Mouse (Mus musculus) ovary, postnatal 10 days (tissue): Measurements from ENCODE around the gene Plekhm2.

Experiments used
- DNase-seq: peaks from one replicate; pipeline ENCODE4 v3.0.0; 2022; ENCODE audit warnings: low spot score

The Plekhm2 gene

GRCm38 (mm10) chr4:141603921-141604320 is 60.8 kb downstream of the Plekhm2 start:
- DNase-seq = no peak

DNA sequence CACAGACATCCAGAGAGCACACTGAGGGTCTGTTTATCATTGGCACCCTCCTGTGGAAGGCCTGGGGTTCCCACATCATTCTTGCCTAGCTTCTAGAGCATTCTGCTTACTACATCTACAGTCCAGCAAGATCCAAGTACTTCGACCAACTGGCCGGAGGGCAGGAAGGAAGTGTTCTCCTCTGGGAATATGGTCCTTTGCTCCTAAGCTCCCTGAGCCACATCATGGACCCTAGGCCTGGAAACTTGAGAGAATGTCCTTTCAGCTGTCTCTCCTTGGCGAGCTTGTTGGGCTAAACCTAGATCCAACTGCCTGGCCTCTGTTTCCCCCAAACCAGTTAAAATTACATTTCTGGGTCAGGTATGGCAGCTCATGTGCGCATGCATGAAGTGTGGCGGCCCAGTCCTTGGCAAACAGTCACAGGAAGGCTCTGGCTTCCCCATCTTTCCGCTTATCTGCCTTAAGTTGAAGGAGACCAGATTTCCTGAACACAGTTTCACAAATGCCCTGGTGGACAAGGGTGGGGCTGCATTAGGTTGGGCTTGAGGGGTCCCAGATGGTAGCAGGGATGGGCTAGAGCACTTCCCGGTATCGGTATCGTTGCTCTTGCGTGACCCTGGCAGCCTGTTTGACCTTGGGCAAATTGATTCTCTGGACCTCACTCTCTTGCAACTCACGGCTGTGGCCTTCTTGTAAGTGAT is 62.0 kb downstream of the Plekhm2 start:
- no peak for DNase-seq

- no peak for DNase-seq
Observed at GRCm38 (mm10) chr4:141601148-141601862, 63.4 kb downstream of the Plekhm2 start.

GRCm38 (mm10) chr4:141600364-141600763 is 64.3 kb downstream of the Plekhm2 start:
- no peak for DNase-seq

DNA sequence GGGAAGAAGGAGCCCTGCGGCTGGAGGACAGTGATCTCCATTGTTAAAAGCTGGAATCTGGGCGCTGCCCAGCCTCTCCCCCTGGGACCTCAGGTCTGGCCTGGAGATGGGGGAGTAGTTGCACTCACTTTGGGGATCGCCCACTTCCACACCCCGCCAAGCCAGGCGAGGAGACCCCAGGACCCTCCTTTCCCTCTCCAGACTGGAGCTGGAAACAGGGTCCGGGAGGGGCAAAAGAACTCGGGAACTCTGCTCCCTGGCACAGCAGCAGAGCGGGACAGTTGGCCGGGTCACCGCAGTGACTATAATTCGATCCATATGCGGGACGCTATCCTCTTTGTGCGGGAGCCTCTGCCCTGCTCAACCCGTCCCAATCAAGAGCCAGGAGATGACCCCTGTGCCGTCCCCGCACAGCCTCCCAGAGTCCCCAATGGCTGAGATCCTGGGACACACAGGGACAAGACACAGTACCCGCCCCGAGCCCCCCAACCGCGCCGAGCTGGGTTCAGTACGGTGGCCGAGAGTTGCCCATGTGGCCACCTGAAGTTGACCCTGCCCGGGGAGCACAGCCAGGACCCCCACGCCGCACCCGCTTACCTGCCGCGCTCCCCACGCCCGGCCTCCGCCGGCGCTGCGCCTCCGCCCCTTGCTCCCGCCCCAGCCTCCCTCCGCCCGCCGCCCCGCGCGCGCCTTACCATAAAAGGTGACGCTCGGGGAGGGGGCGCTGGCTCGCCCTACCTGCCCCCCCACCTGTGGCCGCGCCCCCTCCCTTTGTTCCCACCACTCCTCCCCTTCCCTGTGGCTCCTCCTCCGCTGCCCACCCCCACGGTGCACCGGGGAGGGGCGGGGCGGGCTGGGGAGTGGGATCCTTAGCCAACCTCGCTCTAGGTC is 65.2 kb downstream of the Plekhm2 start:
- DNase-seq = no peak

GRCm38 (mm10) chr4:141598894-141599250 is 65.8 kb downstream of the Plekhm2 start:
- no peak for DNase-seq

GRCm38 (mm10) chr4:141598199-141598893 is 66.4 kb downstream of the Plekhm2 start:
- DNase-seq = no peak

- DNase-seq = no peak
Observed at GRCm38 (mm10) chr4:141596700-141597328, 67.9 kb downstream of the Plekhm2 start.

GRCm38 (mm10) chr4:141595605-141596268 is 69.0 kb downstream of the Plekhm2 start:
- DNase-seq = no peak

- no peak for DNase-seq
Observed at GRCm38 (mm10) chr4:141595138-141595537, 69.6 kb downstream of the Plekhm2 start.

GRCm38 (mm10) chr4:141591547-141591946 is 73.2 kb downstream of the Plekhm2 start:
- no peak for DNase-seq

DNA sequence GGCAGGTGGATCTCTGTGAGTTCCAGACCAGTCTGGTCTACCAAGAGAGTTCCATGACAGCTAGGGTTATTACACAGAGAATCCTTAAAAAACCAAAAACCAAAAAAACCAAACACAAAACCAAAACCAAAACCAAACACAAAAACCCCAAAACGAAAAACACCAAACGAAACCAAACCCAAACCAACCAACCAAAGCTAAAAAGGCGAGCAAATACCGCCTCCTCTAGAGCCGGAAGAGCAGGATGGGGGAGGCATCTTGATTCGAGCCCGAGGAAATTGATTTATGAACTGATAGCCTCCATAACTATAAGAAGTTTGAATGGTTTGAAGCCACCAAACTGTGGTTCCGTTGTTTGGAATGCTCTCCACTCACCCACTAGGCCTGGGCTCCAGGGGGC is 80.8 kb downstream of the Plekhm2 start:
- no peak for DNase-seq

DNA sequence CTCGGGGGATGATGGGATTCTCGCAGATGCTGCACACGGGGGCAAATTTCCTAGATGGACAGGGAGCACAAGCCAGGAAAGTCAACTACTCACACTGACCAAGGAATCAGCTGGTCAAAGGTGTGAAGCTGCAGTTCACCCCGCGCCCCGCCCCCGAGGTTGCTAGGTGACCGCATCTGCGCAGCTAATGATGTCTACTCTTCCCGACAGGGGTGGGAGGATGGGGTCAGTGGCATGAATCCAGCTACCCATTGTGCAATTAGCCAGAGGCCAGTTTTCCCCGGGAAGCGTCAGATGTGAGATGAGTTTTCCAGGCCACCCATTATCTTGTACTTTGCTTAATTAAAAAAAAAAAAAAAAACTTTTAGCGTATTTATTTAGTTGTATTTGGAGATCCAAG is 83.6 kb downstream of the Plekhm2 start:
- no peak for DNase-seq

GRCm38 (mm10) chr4:141578833-141579232 is 85.9 kb downstream of the Plekhm2 start:
- no peak for DNase-seq

GRCm38 (mm10) chr4:141576877-141577276 is 87.8 kb downstream of the Plekhm2 start:
- no peak for DNase-seq

DNA sequence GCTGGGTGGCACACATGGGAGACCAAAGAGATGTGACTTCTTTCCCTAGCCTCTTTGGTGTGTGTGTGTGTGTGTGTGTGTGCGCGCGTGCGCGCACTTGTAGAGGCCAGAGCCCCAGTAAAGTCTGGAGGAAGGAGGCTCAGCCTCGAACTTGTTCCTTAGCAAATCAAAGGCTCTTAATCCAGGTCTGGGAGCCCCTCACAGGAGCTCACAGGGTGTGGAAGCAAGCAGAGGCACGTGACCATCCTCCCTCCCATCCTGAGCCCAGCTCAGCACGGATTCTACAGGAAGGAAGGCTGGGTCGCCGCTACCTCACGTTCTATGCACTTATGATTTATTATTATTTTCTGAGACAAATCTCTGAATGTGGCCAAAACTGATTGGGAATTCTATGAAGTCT is 88.3 kb downstream of the Plekhm2 start:
- no peak for DNase-seq
